Mouse (Mus musculus): ENCODE data around the gene Cep295nl. TPM values are rescaled to one million over a fixed set of nuclear protein-coding genes. Genes with fewer than 3 reads are reported as not detected.
A peak's percentile ranks its signal among the peaks of the same experiment; 100 is the strongest.
"Not testable (repeated sequence)": the region's sequence is repeated elsewhere in the genome, so short reads cannot be mapped to it uniquely, and the experiment has no call there.

The Cep295nl gene
- 0.39 and 0.59 TPM in 2 replicates for polyA plus RNA-seq (2015; fragmentation: Nextera tagmentation; extraction: Ambion mirVana)

GRCm38 (mm10) chr11:118342400-118342981, at the start of gene Cep295nl:
TSS of gene Cep295nl (minus strand) at chr11:118342500.
- 20% methylated on average over 7 of the region's 7 CpGs for WGBS
- Histone ChIP-seq H3K36me3 (ENCODE audit: control insufficient read depth, insufficient read depth, low read length) (no peaks in the 10 kb centered on the region), H3K4me1 (replicated peaks; ENCODE audit: control insufficient read depth, insufficient read depth, low read length) (peaks cover 9% of the 10 kb centered on the region; the same call in 1 of the 2 replicates), H3K4me2 (ENCODE audit: low read depth, low read length) (no peak within 1 kb of the TSS), H3K27me3 (ENCODE audit: control insufficient read depth, insufficient read depth, low read depth, low read length) (no peaks in the 10 kb centered on the region), H3K9me3 (ENCODE audit: control insufficient read depth, low read length) (no peaks in the 10 kb centered on the region), H3K9ac (ENCODE audit: low read length) (no peak within 1 kb of the TSS), H3K4me3 (ENCODE audit: low read length) (no peak within 1 kb of the TSS), H3K27ac (ENCODE audit: low read length) (no peak within 1 kb of the TSS)
- ATAC-seq (ENCODE audit: low read depth), result no peak

GRCm38 (mm10) chr11:118387816-118388215, 45.5 kb upstream of the Cep295nl start:
- H3K4me3 ChIP-seq (ENCODE audit: low read length); ATAC-seq (ENCODE audit: low read depth): not testable (repeated sequence)
- WGBS, result 89% methylated on average over 13 of the region's 13 CpGs

GRCm38 (mm10) chr11:118379251-118380009, 37.1 kb upstream of the Cep295nl start:
- H3K27me3 ChIP-seq (ENCODE audit: control insufficient read depth, insufficient read depth, low read depth, low read length), result no peaks in the 10 kb centered on the region
- peak; percentile 68 for ATAC-seq (ENCODE audit: low read depth)
- no peak overlapping the region for H3K4me2 ChIP-seq (ENCODE audit: low read depth, low read length)
- H3K36me3 ChIP-seq (ENCODE audit: control insufficient read depth, insufficient read depth, low read length), result no peaks in the 10 kb centered on the region
- H3K4me1 ChIP-seq (replicated peaks; ENCODE audit: control insufficient read depth, insufficient read depth, low read length), result no peaks in the 10 kb centered on the region; the same call in 1 of the 2 replicates
- no peak overlapping the region for H3K27ac ChIP-seq (ENCODE audit: low read length)
- H3K9me3 ChIP-seq (ENCODE audit: control insufficient read depth, low read length), result no peaks in the 10 kb centered on the region
- WGBS, result 37% methylated on average over 11 of the region's 11 CpGs
- H3K4me3 ChIP-seq (ENCODE audit: low read length), result no peak overlapping the region
- H3K9ac ChIP-seq (ENCODE audit: low read length), result 0 out of 2 replicates have a peak overlapping the region, but pooled peaks have one; percentile 24

More at GRCm38 (mm10) chr11:118387816-118388215, 45.5 kb upstream of the Cep295nl start:
- not testable (repeated sequence) for H3K4me2 ChIP-seq (ENCODE audit: low read depth, low read length); H3K4me1 ChIP-seq (replicated peaks; ENCODE audit: control insufficient read depth, insufficient read depth, low read length); H3K27ac ChIP-seq (ENCODE audit: low read length); H3K36me3 ChIP-seq (ENCODE audit: control insufficient read depth, insufficient read depth, low read length); H3K9me3 ChIP-seq (ENCODE audit: control insufficient read depth, low read length); H3K27me3 ChIP-seq (ENCODE audit: control insufficient read depth, insufficient read depth, low read depth, low read length); H3K9ac ChIP-seq (ENCODE audit: low read length)

- ATAC-seq (ENCODE audit: low read depth), result no peak
- no peaks in the 10 kb centered on the region for H3K9me3 ChIP-seq (ENCODE audit: control insufficient read depth, low read length)
- no peak overlapping the region for H3K4me3 ChIP-seq (ENCODE audit: low read length)
- no peaks in the 10 kb centered on the region for H3K27me3 ChIP-seq (ENCODE audit: control insufficient read depth, insufficient read depth, low read depth, low read length)
- H3K4me1 ChIP-seq (replicated peaks; ENCODE audit: control insufficient read depth, insufficient read depth, low read length), result no peaks in the 10 kb centered on the region; the same call in 1 of the 2 replicates
- H3K4me2 ChIP-seq (ENCODE audit: low read depth, low read length), result no peak overlapping the region
- H3K9ac ChIP-seq (ENCODE audit: low read length), result no peak overlapping the region
- 77% methylated on average over 6 of the region's 6 CpGs for WGBS
- no peak overlapping the region for H3K27ac ChIP-seq (ENCODE audit: low read length)
- no peaks in the 10 kb centered on the region for H3K36me3 ChIP-seq (ENCODE audit: control insufficient read depth, insufficient read depth, low read length)
Measured at GRCm38 (mm10) chr11:118378656-118379055, 36.4 kb upstream of the Cep295nl start.

GRCm38 (mm10) chr11:118376323-118376722, 34.0 kb upstream of the Cep295nl start:
- not testable (repeated sequence) for H3K27ac ChIP-seq (ENCODE audit: low read length); H3K4me2 ChIP-seq (ENCODE audit: low read depth, low read length); H3K9ac ChIP-seq (ENCODE audit: low read length); H3K36me3 ChIP-seq (ENCODE audit: control insufficient read depth, insufficient read depth, low read length); H3K27me3 ChIP-seq (ENCODE audit: control insufficient read depth, insufficient read depth, low read depth, low read length); H3K4me1 ChIP-seq (replicated peaks; ENCODE audit: control insufficient read depth, insufficient read depth, low read length); ATAC-seq (ENCODE audit: low read depth); H3K4me3 ChIP-seq (ENCODE audit: low read length); H3K9me3 ChIP-seq (ENCODE audit: control insufficient read depth, low read length)

GRCm38 (mm10) chr11:118375881-118376280, 33.6 kb upstream of the Cep295nl start:
- Histone ChIP-seq H3K4me2 (ENCODE audit: low read depth, low read length) (no peak overlapping the region), H3K4me1 (replicated peaks; ENCODE audit: control insufficient read depth, insufficient read depth, low read length) (no peaks in the 10 kb centered on the region; the same call in 1 of the 2 replicates), H3K9ac (ENCODE audit: low read length) (no peak overlapping the region), H3K9me3 (ENCODE audit: control insufficient read depth, low read length) (no peaks in the 10 kb centered on the region), H3K4me3 (ENCODE audit: low read length) (no peak overlapping the region), H3K36me3 (ENCODE audit: control insufficient read depth, insufficient read depth, low read length) (no peaks in the 10 kb centered on the region), H3K27ac (ENCODE audit: low read length) (no peak overlapping the region), H3K27me3 (ENCODE audit: control insufficient read depth, insufficient read depth, low read depth, low read length) (no peaks in the 10 kb centered on the region)
- ATAC-seq (ENCODE audit: low read depth), result no peak
- WGBS, result 56% methylated on average over 5 of the region's 5 CpGs

GRCm38 (mm10) chr11:118375461-118375860, 33.2 kb upstream of the Cep295nl start:
- Histone ChIP-seq H3K36me3 (ENCODE audit: control insufficient read depth, insufficient read depth, low read length) (no peaks in the 10 kb centered on the region), H3K4me1 (replicated peaks; ENCODE audit: control insufficient read depth, insufficient read depth, low read length) (no peaks in the 10 kb centered on the region; the same call in 1 of the 2 replicates), H3K9ac (ENCODE audit: low read length) (no peak overlapping the region), H3K27me3 (ENCODE audit: control insufficient read depth, insufficient read depth, low read depth, low read length) (no peaks in the 10 kb centered on the region), H3K4me2 (ENCODE audit: low read depth, low read length) (no peak overlapping the region), H3K27ac (ENCODE audit: low read length) (no peak overlapping the region), H3K4me3 (ENCODE audit: low read length) (no peak overlapping the region), H3K9me3 (ENCODE audit: control insufficient read depth, low read length) (no peaks in the 10 kb centered on the region)
- ATAC-seq (ENCODE audit: low read depth), result no peak
- WGBS, result 80% methylated on average over 8 of the region's 8 CpGs

- no peak overlapping the region for H3K4me2 ChIP-seq (ENCODE audit: low read depth, low read length)
- H3K27ac ChIP-seq (ENCODE audit: low read length), result no peak overlapping the region
Measured at GRCm38 (mm10) chr11:118375006-118375405, 32.7 kb upstream of the Cep295nl start.

GRCm38 (mm10) chr11:118374506-118374905, 32.2 kb upstream of the Cep295nl start:
- Histone ChIP-seq H3K4me1 (replicated peaks; ENCODE audit: control insufficient read depth, insufficient read depth, low read length) (no peaks in the 10 kb centered on the region; the same call in 1 of the 2 replicates), H3K9ac (ENCODE audit: low read length) (no peak overlapping the region), H3K4me2 (ENCODE audit: low read depth, low read length) (no peak overlapping the region), H3K9me3 (ENCODE audit: control insufficient read depth, low read length) (no peaks in the 10 kb centered on the region), H3K27ac (ENCODE audit: low read length) (no peak overlapping the region), H3K36me3 (ENCODE audit: control insufficient read depth, insufficient read depth, low read length) (no peaks in the 10 kb centered on the region), H3K27me3 (ENCODE audit: control insufficient read depth, insufficient read depth, low read depth, low read length) (no peaks in the 10 kb centered on the region), H3K4me3 (ENCODE audit: low read length) (no peak overlapping the region)
- WGBS, result 68% methylated on average over 5 of the region's 5 CpGs
- no peak for ATAC-seq (ENCODE audit: low read depth)

More at GRCm38 (mm10) chr11:118375006-118375405, 32.7 kb upstream of the Cep295nl start:
- Histone ChIP-seq H3K27me3 (ENCODE audit: control insufficient read depth, insufficient read depth, low read depth, low read length) (no peaks in the 10 kb centered on the region), H3K9me3 (ENCODE audit: control insufficient read depth, low read length) (no peaks in the 10 kb centered on the region), H3K4me1 (replicated peaks; ENCODE audit: control insufficient read depth, insufficient read depth, low read length) (no peaks in the 10 kb centered on the region; the same call in 1 of the 2 replicates), H3K36me3 (ENCODE audit: control insufficient read depth, insufficient read depth, low read length) (no peaks in the 10 kb centered on the region), H3K4me3 (ENCODE audit: low read length) (no peak overlapping the region), H3K9ac (ENCODE audit: low read length) (no peak overlapping the region)
- ATAC-seq (ENCODE audit: low read depth), result no peak

Data from lung, embryonic 16.5 days (tissue).